Mouse (Mus musculus) c-Kit-positive CD71-positive TER-119-negative erythroid progenitor cells, embryonic 14.5 days (primary cell): Measurements from ENCODE around the gene Ank.

Experiments used
- DNase-seq: peaks from one replicate; pipeline ENCODE4 v3.0.0-alpha.2; 2013; ENCODE audit warnings: low read depth

The Ank gene

GRCm38 (mm10) chr15:27576886-27577285 is 110.4 kb downstream of the Ank start:
- no peak for DNase-seq

GRCm38 (mm10) chr15:27577915-27578780 is 111.7 kb downstream of the Ank start:
- DNase-seq: no peak

- DNase-seq: no peak
Observed at GRCm38 (mm10) chr15:27578918-27579317, 112.4 kb downstream of the Ank start.

GRCm38 (mm10) chr15:27579853-27580252 is 113.4 kb downstream of the Ank start:
- DNase-seq: no peak

- no peak for DNase-seq
Observed at GRCm38 (mm10) chr15:27580771-27581170, 114.3 kb downstream of the Ank start.

GRCm38 (mm10) chr15:27581640-27582039 is 115.2 kb downstream of the Ank start:
- no peak for DNase-seq

- peak; percentile 21 for DNase-seq
Observed at GRCm38 (mm10) chr15:27582428-27582827, 116.0 kb downstream of the Ank start.

GRCm38 (mm10) chr15:27583042-27583441 is 116.6 kb downstream of the Ank start:
- peak; percentile 15 for DNase-seq

GRCm38 (mm10) chr15:27583620-27584019 is 117.1 kb downstream of the Ank start:
- no peak for DNase-seq

- no peak for DNase-seq
Observed at GRCm38 (mm10) chr15:27585466-27586092, 119.1 kb downstream of the Ank start.

- no peak for DNase-seq
Observed at GRCm38 (mm10) chr15:27586093-27586480, 119.6 kb downstream of the Ank start.

GRCm38 (mm10) chr15:27588087-27588826 is 121.8 kb downstream of the Ank start:
- no peak for DNase-seq

GRCm38 (mm10) chr15:27590812-27591211 is 124.3 kb downstream of the Ank start:
- no peak for DNase-seq

- DNase-seq: no peak
Observed at GRCm38 (mm10) chr15:27592620-27593320, 126.3 kb downstream of the Ank start.

- no peak for DNase-seq
Observed at GRCm38 (mm10) chr15:27593717-27594116, 127.2 kb downstream of the Ank start.

- no peak for DNase-seq
Observed at GRCm38 (mm10) chr15:27594973-27595372, 128.5 kb downstream of the Ank start.

GRCm38 (mm10) chr15:27595560-27595959 is 129.1 kb downstream of the Ank start:
- DNase-seq: no peak

- no peak for DNase-seq
Observed at GRCm38 (mm10) chr15:27596463-27597140, 130.1 kb downstream of the Ank start.

- no peak for DNase-seq
Observed at GRCm38 (mm10) chr15:27597516-27597915, 131.0 kb downstream of the Ank start.

- no peak for DNase-seq
Observed at GRCm38 (mm10) chr15:27598786-27599385, 132.4 kb downstream of the Ank start.

GRCm38 (mm10) chr15:27600524-27600923 is 134.0 kb downstream of the Ank start:
- no peak for DNase-seq
